Mouse (Mus musculus): ENCODE data around the gene Ralgapa2.
A peak's percentile ranks its signal among the peaks of the same experiment; 100 is the strongest.

The Ralgapa2 gene

GRCm38 (mm10) chr2:146359676-146360075, 152.5 kb downstream of the Ralgapa2 start:
- DNase-seq (ENCODE audit: low read depth), result no peak

- no peak for DNase-seq (ENCODE audit: low read depth)
Observed at GRCm38 (mm10) chr2:146356524-146356923, 155.6 kb downstream of the Ralgapa2 start.

DNA sequence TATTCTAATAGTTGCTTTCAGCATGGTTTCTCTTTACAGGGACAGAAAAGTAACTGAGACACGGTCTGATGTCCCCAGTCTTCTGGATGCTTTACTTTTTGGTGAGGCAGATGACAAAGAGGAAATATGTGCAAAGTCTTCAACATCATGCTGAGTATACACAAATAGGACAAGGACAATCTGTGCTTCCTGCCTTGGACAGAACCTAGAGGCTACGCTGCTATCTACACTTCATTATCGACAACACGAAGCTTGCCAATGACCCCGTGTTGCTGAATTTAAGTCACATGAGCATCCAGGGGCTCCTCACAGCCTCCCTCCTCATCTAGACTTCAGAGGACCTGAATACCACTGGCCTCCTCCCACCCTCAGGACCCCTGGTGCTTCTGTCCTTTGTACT, 161.9 kb downstream of the Ralgapa2 start:
- DNase-seq (ENCODE audit: low read depth), result no peak

DNA sequence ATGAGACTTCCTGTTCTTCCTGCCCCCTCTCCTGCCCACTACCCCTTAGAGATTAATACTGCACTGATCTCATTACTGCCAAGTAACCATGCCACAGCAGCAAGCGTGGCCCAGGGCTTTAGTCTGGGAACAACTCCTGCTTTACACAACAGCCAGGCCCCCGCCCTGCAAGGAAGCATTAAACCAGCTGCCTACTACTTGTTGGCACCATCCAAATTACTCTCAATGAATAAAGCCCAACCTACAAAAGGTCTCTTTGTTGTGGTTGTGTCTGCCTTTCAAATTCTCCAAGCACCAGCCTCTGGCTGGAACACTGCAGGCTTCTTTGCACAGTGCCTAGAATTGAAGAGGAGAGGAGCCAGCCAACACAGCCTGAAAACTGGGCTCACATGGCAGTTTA, 164.2 kb downstream of the Ralgapa2 start:
- no peak for DNase-seq (ENCODE audit: low read depth)

DNA sequence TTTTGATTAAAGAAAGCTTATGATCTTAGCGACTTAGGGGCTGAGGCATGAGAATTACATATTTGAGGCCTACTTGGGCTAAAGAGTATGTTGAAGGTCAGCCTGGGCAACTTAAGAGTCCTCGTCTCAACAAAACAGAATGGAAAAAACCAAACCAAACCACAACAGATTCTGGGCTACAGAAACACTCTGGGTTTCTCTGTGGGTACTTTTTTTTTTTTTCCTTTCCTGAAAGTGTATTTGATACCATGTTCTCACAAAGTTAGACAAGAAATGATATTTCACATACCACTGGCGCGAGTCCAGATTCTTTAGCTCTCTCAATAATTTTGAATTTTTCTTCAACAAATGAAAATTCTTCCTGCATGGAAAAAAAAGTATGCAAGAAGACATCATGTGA, 172.1 kb downstream of the Ralgapa2 start:
- no peak for DNase-seq (ENCODE audit: low read depth)

DNA sequence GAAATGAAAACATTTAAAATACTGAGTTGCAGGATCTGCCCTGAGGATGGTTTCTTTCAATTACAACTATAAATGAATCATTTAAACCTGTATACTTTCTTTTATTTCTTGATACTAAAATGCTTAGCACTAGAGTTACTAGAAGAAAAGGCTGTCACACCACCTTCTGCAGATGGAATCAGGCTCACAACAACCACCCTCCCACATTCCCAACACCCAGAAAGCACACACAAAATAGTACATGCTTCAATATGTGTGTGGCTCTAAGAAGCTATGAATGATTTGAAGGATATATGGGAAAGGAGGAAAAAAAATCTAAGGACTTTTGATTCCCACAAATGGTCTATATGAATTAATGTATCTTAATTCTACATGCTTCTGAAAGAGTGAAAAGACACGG, 174.6 kb downstream of the Ralgapa2 start:
- no peak for DNase-seq (ENCODE audit: low read depth)

DNA sequence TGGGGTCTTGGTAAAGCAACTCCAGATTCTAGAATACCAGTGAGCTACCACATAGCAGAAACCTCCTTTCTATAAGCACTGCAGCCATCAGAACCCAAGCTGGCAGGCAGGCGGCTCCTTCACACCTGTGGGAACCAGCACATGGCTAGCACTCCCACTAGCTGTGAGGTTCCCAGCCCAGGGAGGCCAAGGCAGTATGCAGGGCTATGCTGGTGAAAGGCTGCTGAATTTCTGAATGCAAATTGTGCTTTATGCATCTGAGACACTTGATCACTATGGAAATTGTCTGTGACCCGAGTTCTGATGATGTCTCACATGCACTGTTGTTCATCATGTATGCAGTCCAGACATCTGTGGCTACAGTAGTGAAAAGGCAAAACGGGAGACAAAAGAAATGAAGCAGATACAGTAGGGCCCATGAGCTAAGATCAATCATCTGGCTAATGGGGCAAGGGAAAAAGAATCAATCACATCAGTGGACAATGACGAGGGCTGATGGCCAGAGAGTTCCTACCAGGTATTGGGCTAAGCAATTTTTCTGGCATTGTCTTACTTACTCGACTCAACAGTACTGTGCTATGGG, 180.2 kb downstream of the Ralgapa2 start:
- no peak for DNase-seq (ENCODE audit: low read depth)

GRCm38 (mm10) chr2:146330772-146331281, 181.3 kb downstream of the Ralgapa2 start:
- DNase-seq (ENCODE audit: low read depth), result no peak

DNA sequence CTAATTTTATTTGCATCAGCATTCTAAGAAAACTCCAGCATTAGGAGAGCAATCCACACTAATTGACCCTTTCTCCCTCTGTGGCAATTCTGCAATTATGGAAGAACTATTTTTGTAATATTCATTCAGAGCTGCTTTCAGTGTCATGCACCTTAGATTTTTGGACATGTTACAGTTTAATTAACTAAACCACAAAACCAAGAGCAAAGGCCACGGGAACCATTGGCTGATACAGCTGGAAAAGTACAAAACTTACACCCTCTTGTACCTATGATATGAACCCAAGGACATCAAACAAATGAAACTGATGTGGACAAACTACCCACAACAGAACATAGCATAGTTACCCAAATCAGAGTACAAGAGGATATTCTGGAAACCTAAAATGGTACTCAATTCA, 182.0 kb downstream of the Ralgapa2 start:
- no peak for DNase-seq (ENCODE audit: low read depth)

DNA sequence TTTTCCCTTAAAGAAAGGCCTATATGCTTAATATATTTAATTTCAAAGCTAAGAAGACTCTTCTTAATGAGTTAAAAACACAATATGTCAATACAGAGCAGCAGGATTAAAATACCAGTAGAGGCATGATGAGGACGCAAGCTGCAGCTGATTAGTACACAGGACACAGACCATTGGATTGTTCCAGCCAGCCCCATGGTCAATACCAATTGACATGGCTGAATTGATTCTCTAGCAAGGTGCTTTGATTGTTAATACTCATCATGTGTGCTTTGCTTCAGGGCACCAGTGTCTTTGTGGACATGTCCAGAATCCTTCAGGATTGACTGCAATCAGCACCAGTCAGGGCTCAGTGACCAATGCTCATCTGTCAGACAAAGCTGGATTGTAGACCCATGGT, 185.5 kb downstream of the Ralgapa2 start:
- no peak for DNase-seq (ENCODE audit: low read depth)

DNA sequence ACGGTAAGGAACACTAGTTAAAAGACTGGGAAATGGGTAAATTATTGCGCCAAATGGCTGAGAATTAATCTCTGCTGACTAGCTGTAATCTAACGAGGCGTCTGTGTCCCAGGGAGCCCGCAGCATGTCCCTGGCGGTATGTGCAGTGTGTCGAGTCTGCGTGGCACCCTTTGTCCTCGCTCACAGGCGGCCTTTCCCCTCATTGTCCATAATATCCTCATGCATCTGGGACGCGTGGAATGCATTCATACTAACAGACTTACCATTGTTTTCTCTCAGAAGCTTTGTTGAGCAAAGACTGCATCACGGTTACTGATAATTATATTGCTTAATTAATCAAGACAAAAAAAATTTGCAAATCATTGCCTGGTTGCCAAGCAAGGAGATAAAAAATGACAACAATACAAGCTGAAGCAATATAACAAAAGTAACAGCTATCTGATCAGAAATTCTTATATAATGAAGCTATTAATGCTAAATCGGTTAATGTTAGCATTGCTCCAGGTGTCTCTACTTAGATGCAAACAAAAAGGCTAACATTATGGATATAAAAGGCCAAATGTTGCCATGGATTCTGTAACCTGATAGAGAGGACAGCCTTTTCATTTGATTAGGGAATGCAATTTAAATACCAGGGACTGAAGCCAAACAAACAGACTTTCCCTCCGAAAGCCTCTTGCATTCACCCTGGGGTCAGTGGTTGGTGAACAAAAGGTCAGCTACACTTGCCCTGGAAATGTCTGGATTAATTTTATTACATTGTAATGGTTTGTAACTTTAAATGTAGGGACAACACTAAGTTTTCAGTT, 187.0 kb downstream of the Ralgapa2 start:
- DNase-seq (ENCODE audit: low read depth), result no peak

DNA sequence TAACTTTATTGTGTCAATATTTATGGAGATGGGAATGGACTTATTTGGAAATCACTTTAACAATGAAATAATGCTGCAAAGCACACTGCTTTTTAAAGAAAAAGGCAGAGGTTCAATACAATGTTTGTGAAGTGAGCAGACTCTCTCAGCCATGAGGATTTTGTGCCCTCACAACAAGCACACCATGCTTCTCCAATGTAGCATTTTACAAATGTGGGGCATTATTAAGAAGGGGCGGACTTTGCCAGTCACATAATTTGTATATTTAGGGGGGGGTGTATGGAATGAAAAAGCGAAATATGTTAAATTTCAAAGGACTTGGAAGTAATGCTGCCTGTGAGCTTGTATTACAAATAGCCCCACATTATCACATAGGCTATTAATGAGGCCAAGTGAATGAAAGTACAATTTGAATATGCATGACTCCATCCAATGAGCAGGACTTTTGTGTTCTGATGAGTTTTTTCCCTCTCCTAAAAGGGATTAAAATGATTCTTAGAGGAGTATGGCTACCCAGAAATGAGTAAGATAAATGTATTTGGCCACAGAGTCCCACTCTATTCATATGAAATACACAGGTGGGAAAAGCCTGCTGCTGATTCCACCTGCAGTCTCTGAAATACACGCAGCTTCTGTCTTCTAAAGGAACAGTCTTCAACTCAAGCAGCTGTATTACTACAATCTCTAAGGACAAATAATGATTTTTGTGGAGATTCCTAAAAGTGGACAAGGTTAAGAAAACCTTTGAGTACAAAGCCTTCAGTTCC, 187.8 kb downstream of the Ralgapa2 start:
- no peak for DNase-seq (ENCODE audit: low read depth)

DNA sequence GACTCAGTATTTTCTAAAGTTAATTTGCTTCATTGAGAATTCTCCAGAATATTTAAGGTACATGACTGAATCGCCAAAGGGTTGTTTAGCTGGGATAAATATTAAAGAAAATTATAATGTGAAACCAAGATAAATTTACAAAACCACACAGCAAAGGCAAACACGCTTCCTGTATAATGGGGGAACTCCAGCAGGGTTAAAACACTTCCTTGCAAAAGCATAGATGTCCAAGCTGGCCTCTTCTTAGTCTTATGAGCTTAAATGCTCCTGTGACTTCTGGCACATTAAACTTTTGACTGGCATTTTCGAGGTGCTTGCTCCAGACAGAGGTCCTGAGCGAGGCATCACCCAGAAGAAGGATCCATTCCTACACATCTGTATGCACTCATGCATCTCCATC, 188.6 kb downstream of the Ralgapa2 start:
- DNase-seq (ENCODE audit: low read depth), result no peak

GRCm38 (mm10) chr2:146322770-146323169, 189.4 kb downstream of the Ralgapa2 start:
- DNase-seq (ENCODE audit: low read depth), result peak; percentile 22

DNA sequence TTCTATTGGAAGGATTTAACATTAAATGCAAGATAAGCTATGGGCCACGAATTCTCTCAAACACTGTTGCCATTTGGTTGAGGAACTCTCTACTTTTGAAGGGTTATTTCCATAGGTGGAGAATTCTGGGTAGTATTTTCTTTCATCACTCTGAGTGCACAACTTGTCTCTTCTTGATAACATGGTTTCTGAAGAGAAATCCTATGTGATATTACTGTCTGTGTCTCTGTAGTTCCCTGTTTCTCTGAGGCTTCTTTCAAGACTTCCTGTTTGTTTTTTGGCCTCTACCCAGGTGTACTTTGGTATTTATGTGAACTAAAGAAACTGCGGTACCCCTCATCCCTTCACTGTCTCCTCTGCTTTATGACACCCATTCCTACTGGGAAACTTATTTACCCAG, 190.1 kb downstream of the Ralgapa2 start:
- DNase-seq (ENCODE audit: low read depth), result no peak

DNA sequence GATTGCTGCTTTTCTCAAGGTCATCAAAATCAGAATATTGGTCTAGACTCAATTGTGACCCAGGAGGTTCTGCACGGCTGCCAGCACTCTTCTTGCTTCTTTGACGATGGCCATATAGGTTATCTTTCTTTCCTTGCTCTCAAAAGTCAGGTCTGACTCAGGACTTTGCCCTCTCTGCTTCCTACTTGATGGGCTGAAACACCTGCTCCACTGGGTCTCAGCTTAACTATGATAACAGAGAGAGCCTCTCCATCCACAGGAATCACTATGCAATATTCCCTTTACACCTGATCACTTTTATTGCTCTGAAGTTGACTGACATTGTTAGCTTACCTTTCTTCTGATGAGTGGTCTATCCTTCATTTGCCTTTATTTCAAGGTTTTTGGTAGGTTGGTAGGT, 191.5 kb downstream of the Ralgapa2 start:
- DNase-seq (ENCODE audit: low read depth), result no peak

GRCm38 (mm10) chr2:146314751-146315150, 197.4 kb downstream of the Ralgapa2 start:
- DNase-seq (ENCODE audit: low read depth), result no peak

GRCm38 (mm10) chr2:146313811-146314210, 198.3 kb downstream of the Ralgapa2 start:
- no peak for DNase-seq (ENCODE audit: low read depth)

GRCm38 (mm10) chr2:146310760-146311159, 201.4 kb downstream of the Ralgapa2 start:
- no peak for DNase-seq (ENCODE audit: low read depth)

DNA sequence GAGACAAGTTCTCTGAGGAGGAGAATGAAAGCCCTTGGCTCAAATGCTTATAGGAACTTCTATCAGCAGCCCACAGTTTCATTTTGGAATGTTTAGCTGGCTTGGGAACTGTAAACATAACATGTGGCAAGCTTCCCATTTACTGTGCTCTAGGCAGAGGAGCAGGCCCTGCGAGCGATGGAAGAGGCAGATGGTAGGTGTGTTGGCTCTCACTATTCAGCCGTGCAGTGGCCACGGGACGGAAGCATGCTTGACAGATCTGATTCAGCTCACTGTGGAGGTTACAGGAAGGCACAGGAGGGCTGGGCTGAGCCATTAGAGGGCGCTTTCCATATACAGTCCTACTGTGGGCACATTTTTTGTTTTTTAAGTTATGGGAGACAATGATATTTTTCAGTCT, 201.9 kb downstream of the Ralgapa2 start:
- DNase-seq (ENCODE audit: low read depth), result no peak

GRCm38 (mm10) chr2:146309413-146309812, 202.7 kb downstream of the Ralgapa2 start:
- no peak for DNase-seq (ENCODE audit: low read depth)

- no peak for DNase-seq (ENCODE audit: low read depth)
Observed at GRCm38 (mm10) chr2:146307060-146307459, 205.1 kb downstream of the Ralgapa2 start.
